Mouse (Mus musculus): Measurements from ENCODE around the gene Dnpep. TPM values are rescaled to one million over a fixed set of nuclear protein-coding genes. Genes with fewer than 3 reads are reported as not detected.

Dnpep gene
- polyA plus RNA-seq, 1 experiment from 2014 or later, result 126 TPM

- Histone ChIP-seq H3K36me3 (ENCODE audit: control insufficient read depth, insufficient read depth, low read length) (peaks cover 33% of the 10 kb centered on the region), H3K4me2 (replicated peaks; ENCODE audit: low read depth, low read length) (peak overlapping the region; percentile 72), H3K4me3 (ENCODE audit: low read depth, low read length) (peak overlapping the region; percentile 67), H3K27me3 (ENCODE audit: control insufficient read depth, insufficient read depth, low read length) (no peaks in the 10 kb centered on the region), H3K27ac (ENCODE audit: low read length) (peak overlapping the region; percentile 90), H3K9me3 (ENCODE audit: control insufficient read depth, low read depth, low read length) (no peaks in the 10 kb centered on the region), H3K4me1 (ENCODE audit: control insufficient read depth, insufficient read depth, low read length) (peaks cover 7% of the 10 kb centered on the region), H3K9ac (replicated peaks; ENCODE audit: low read depth, low read length) (peak overlapping the region; percentile 64)
- peak; percentile 31 for ATAC-seq (ENCODE audit: insufficient number of reproducible peaks, insufficient read depth, low FRiP score, low read depth)
- WGBS, result 0% methylated on average over 20 of the region's 20 CpGs
Observed at GRCm38 (mm10) chr1:75316861-75317240, 939 bp downstream of the Dnpep start.

GRCm38 (mm10) chr1:75315456-75316365 is 2.1 kb downstream of the Dnpep start:
- ATAC-seq (ENCODE audit: insufficient number of reproducible peaks, insufficient read depth, low FRiP score, low read depth), result no peak
- 80% methylated on average over 29 of the region's 29 CpGs for WGBS
- Histone ChIP-seq H3K9me3 (ENCODE audit: control insufficient read depth, low read depth, low read length) (no peaks in the 10 kb centered on the region), H3K4me3 (ENCODE audit: low read depth, low read length) (peak overlapping the region; percentile 67), H3K4me1 (ENCODE audit: control insufficient read depth, insufficient read depth, low read length) (peaks cover 7% of the 10 kb centered on the region), H3K4me2 (replicated peaks; ENCODE audit: low read depth, low read length) (peak overlapping the region; percentile 72), H3K36me3 (ENCODE audit: control insufficient read depth, insufficient read depth, low read length) (peaks cover 44% of the 10 kb centered on the region), H3K9ac (replicated peaks; ENCODE audit: low read depth, low read length) (peak overlapping the region; percentile 64; the same call in 1 of the 2 replicates), H3K27me3 (ENCODE audit: control insufficient read depth, insufficient read depth, low read length) (no peaks in the 10 kb centered on the region), H3K27ac (ENCODE audit: low read length) (peak overlapping the region; percentile 90; the same call in 1 of the 2 replicates)

GRCm38 (mm10) chr1:75315011-75315410 is 2.8 kb downstream of the Dnpep start:
- 93% methylated on average over 6 of the region's 6 CpGs for WGBS
- Histone ChIP-seq H3K4me2 (replicated peaks; ENCODE audit: low read depth, low read length) (no peak overlapping the region), H3K4me1 (ENCODE audit: control insufficient read depth, insufficient read depth, low read length) (peaks cover 7% of the 10 kb centered on the region), H3K4me3 (ENCODE audit: low read depth, low read length) (no peak overlapping the region), H3K27me3 (ENCODE audit: control insufficient read depth, insufficient read depth, low read length) (no peaks in the 10 kb centered on the region), H3K36me3 (ENCODE audit: control insufficient read depth, insufficient read depth, low read length) (peaks cover 45% of the 10 kb centered on the region), H3K9me3 (ENCODE audit: control insufficient read depth, low read depth, low read length) (no peaks in the 10 kb centered on the region), H3K27ac (ENCODE audit: low read length) (no peak overlapping the region), H3K9ac (replicated peaks; ENCODE audit: low read depth, low read length) (no peak overlapping the region)
- no peak for ATAC-seq (ENCODE audit: insufficient number of reproducible peaks, insufficient read depth, low FRiP score, low read depth)

- H3K36me3 ChIP-seq (ENCODE audit: control insufficient read depth, insufficient read depth, low read length), result peaks cover 69% of the 10 kb centered on the region
- H3K9me3 ChIP-seq (ENCODE audit: control insufficient read depth, low read depth, low read length), result no peaks in the 10 kb centered on the region
- no peak overlapping the region for H3K27ac ChIP-seq (ENCODE audit: low read length)
- no peak overlapping the region for H3K9ac ChIP-seq (replicated peaks; ENCODE audit: low read depth, low read length)
- H3K4me3 ChIP-seq (ENCODE audit: low read depth, low read length), result no peak overlapping the region
- no peaks in the 10 kb centered on the region for H3K27me3 ChIP-seq (ENCODE audit: control insufficient read depth, insufficient read depth, low read length)
- no peak overlapping the region for H3K4me2 ChIP-seq (replicated peaks; ENCODE audit: low read depth, low read length)
- ATAC-seq (ENCODE audit: insufficient number of reproducible peaks, insufficient read depth, low FRiP score, low read depth), result no peak
- H3K4me1 ChIP-seq (ENCODE audit: control insufficient read depth, insufficient read depth, low read length), result peaks cover 7% of the 10 kb centered on the region
- 93% methylated on average over 6 of the region's 6 CpGs for WGBS
Observed at GRCm38 (mm10) chr1:75311694-75312093, 6.1 kb downstream of the Dnpep start.

GRCm38 (mm10) chr1:75304662-75305061 is 13.1 kb downstream of the Dnpep start:
- H3K4me1 ChIP-seq (ENCODE audit: control insufficient read depth, insufficient read depth, low read length), result no peaks in the 10 kb centered on the region
- H3K4me2 ChIP-seq (replicated peaks; ENCODE audit: low read depth, low read length), result no peak overlapping the region
- no peak overlapping the region for H3K4me3 ChIP-seq (ENCODE audit: low read depth, low read length)
- no peak for ATAC-seq (ENCODE audit: insufficient number of reproducible peaks, insufficient read depth, low FRiP score, low read depth)
- no peaks in the 10 kb centered on the region for H3K27me3 ChIP-seq (ENCODE audit: control insufficient read depth, insufficient read depth, low read length)
- no peaks in the 10 kb centered on the region for H3K9me3 ChIP-seq (ENCODE audit: control insufficient read depth, low read depth, low read length)
- H3K36me3 ChIP-seq (ENCODE audit: control insufficient read depth, insufficient read depth, low read length), result peaks cover 24% of the 10 kb centered on the region
- no peak overlapping the region for H3K9ac ChIP-seq (replicated peaks; ENCODE audit: low read depth, low read length)
- H3K27ac ChIP-seq (ENCODE audit: low read length), result no peak overlapping the region
- WGBS, result 77% methylated on average over 2 of the region's 2 CpGs

- WGBS, result 78% methylated on average over 5 of the region's 5 CpGs
- H3K4me2 ChIP-seq (replicated peaks; ENCODE audit: low read depth, low read length), result no peak overlapping the region
Observed at GRCm38 (mm10) chr1:75294294-75294693, 23.5 kb downstream of the Dnpep start.

GRCm38 (mm10) chr1:75293331-75293701 is 24.5 kb downstream of the Dnpep start:
- ATAC-seq (ENCODE audit: insufficient number of reproducible peaks, insufficient read depth, low FRiP score, low read depth), result peak; percentile 10; the same call in 1 of the 2 replicates
- H3K4me2 ChIP-seq (replicated peaks; ENCODE audit: low read depth, low read length), result no peak overlapping the region
- H3K36me3 ChIP-seq (ENCODE audit: control insufficient read depth, insufficient read depth, low read length), result no peaks in the 10 kb centered on the region
- WGBS, result 77% methylated on average over 5 of the region's 5 CpGs
- H3K9me3 ChIP-seq (ENCODE audit: control insufficient read depth, low read depth, low read length), result no peaks in the 10 kb centered on the region
- no peak overlapping the region for H3K4me3 ChIP-seq (ENCODE audit: low read depth, low read length)
- peaks cover 9% of the 10 kb centered on the region; the same call in 1 of the 2 replicates for H3K4me1 ChIP-seq (ENCODE audit: control insufficient read depth, insufficient read depth, low read length)
- H3K27ac ChIP-seq (ENCODE audit: low read length), result peak overlapping the region; percentile 39; the same call in 1 of the 2 replicates
- H3K9ac ChIP-seq (replicated peaks; ENCODE audit: low read depth, low read length), result no peak overlapping the region
- H3K27me3 ChIP-seq (ENCODE audit: control insufficient read depth, insufficient read depth, low read length), result no peaks in the 10 kb centered on the region

More at GRCm38 (mm10) chr1:75294294-75294693, 23.5 kb downstream of the Dnpep start:
- Histone ChIP-seq H3K9ac (replicated peaks; ENCODE audit: low read depth, low read length) (no peak overlapping the region), H3K27me3 (ENCODE audit: control insufficient read depth, insufficient read depth, low read length) (no peaks in the 10 kb centered on the region), H3K9me3 (ENCODE audit: control insufficient read depth, low read depth, low read length) (no peaks in the 10 kb centered on the region), H3K4me1 (ENCODE audit: control insufficient read depth, insufficient read depth, low read length) (peaks cover 9% of the 10 kb centered on the region; the same call in 1 of the 2 replicates), H3K27ac (ENCODE audit: low read length) (no peak overlapping the region), H3K4me3 (ENCODE audit: low read depth, low read length) (no peak overlapping the region), H3K36me3 (ENCODE audit: control insufficient read depth, insufficient read depth, low read length) (no peaks in the 10 kb centered on the region)
- ATAC-seq (ENCODE audit: insufficient number of reproducible peaks, insufficient read depth, low FRiP score, low read depth), result no peak

GRCm38 (mm10) chr1:75292476-75293330 is 25.1 kb downstream of the Dnpep start:
- Histone ChIP-seq H3K4me3 (ENCODE audit: low read depth, low read length) (no peak overlapping the region), H3K4me1 (ENCODE audit: control insufficient read depth, insufficient read depth, low read length) (peaks cover 9% of the 10 kb centered on the region; the same call in 1 of the 2 replicates), H3K27me3 (ENCODE audit: control insufficient read depth, insufficient read depth, low read length) (no peaks in the 10 kb centered on the region), H3K36me3 (ENCODE audit: control insufficient read depth, insufficient read depth, low read length) (no peaks in the 10 kb centered on the region), H3K9me3 (ENCODE audit: control insufficient read depth, low read depth, low read length) (no peaks in the 10 kb centered on the region), H3K4me2 (replicated peaks; ENCODE audit: low read depth, low read length) (no peak overlapping the region), H3K27ac (ENCODE audit: low read length) (peak overlapping the region; percentile 67; the same call in 1 of the 2 replicates), H3K9ac (replicated peaks; ENCODE audit: low read depth, low read length) (no peak overlapping the region)
- WGBS, result 23% methylated on average over 12 of the region's 12 CpGs
- ATAC-seq (ENCODE audit: insufficient number of reproducible peaks, insufficient read depth, low FRiP score, low read depth), result peak; percentile 42; the same call in 1 of the 2 replicates
